Mouse (Mus musculus) NIH3T3 (cell line): ENCODE data around the gene Ptch1.
A peak's percentile ranks its signal among the peaks of the same experiment; 100 is the strongest.

Experiments
- DNase-seq: peaks from one replicate; pipeline ENCODE4 v3.0.0-alpha.2; 2012; ENCODE audit warnings: low read depth

The Ptch1 gene

DNA sequence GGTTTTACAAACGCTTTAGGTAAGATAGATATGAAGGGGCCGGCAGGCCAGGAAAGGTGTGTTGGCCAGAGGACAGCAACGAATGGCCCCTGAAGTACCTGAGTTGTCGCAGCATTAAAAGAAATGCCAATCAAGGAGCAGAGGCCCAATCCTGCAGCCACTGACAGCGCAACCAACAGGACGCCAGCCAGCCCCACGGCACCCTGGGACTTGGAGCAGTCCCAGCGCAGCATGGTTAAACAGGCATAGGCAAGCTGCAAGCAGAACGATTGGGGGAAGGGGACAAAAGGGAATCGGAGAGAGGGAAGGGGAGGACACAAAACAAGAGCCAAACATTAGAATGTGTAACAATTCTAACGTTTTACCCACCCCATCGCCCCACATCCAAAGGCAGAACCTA lies 32.8 kb downstream of the Ptch1 start:
- no peak for DNase-seq

GRCm38 (mm10) chr13:63534981-63535380 lies 38.4 kb downstream of the Ptch1 start:
- no peak for DNase-seq

DNA sequence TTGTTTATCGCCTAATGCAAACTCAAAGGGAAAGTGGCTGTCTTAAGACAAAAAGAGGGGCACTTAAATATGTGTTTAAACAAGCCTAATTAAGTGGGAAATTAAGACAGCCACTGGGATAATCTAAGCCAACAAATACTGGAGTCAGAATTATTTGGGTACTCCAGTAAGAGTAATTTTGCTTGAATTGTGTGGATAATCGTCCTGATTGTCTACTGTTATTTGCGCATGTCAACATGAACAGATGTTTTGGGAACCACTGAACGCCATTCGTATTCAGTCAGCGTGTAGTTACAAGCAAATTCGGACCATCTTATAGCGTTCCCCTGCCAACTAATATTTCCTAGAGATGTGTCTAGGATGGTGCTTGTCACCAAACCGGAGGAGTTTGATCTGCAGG lies 42.5 kb downstream of the Ptch1 start:
- DNase-seq = no peak

- DNase-seq = no peak
Measured at GRCm38 (mm10) chr13:63530371-63530764, 43.0 kb downstream of the Ptch1 start.

GRCm38 (mm10) chr13:63529602-63530370 lies 43.6 kb downstream of the Ptch1 start:
- DNase-seq = no peak

GRCm38 (mm10) chr13:63528852-63529251 lies 44.5 kb downstream of the Ptch1 start:
- no peak for DNase-seq

- DNase-seq = no peak
Measured at GRCm38 (mm10) chr13:63528164-63528675, 45.2 kb downstream of the Ptch1 start.

- no peak for DNase-seq
Measured at GRCm38 (mm10) chr13:63525571-63526197, 47.7 kb downstream of the Ptch1 start.

DNA sequence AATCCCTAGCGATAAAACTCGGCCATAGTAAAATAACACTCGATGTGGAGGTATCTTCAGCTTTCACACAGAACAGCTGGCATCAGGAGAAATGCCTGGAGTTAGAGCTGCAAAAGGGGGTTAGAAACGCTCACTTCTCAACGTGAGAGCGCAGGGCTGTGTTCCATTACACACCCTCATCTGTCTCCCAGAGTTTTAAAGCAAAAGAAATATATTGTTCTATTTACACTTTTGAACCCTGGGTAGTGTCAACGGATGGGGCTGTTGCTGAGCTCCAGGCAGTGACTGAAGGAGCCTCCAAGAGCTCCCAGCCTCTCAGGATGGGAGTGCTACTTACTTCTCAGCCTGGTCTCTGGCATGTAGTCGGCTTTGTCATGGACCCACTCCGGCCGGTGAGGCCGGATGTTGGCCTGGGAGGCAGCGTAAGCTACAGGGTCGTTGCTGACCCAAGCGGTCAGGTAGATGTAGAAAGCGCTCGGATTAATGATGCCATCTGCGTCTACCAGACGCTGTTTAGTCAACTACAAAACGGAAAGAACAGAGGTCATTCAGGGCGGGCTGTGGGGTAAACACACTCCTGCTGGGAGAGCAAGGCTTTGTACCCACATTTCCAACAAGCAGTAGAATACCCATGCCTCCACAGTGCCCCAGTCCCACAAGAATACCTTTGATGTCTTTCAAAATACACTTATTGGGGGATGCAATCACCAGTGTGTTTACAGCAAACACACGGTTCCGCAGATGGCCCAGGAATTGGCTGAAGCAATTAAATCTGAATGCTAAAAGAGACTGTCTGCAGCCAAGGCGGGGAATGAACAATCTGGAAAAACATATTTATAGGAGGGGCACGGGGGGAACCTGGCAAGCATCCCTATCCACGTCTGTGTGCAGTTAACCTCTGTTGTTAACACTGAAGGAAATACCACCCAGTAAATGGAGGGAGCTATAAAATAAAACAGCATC lies 48.5 kb downstream of the Ptch1 start:
- DNase-seq = no peak

DNA sequence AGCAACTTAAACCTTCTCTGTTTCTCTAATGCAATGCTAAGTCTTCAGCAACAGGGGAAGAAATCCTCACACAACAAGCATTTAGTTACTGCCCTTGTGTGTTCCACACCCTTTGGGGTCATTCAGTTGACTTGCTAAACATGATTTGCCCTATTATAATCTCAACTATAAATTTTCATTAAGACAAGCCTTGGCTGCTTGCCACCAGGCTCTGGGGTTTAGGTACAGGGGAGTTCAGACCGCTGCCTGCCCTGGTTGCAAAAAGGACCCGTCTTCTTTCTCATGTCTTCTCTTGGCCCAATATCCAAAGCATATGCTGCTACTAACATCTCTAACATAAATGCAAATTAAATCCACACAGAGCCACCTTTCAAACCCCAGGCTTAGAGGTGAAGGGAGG lies 49.3 kb downstream of the Ptch1 start:
- peak; percentile 6 for DNase-seq

GRCm38 (mm10) chr13:63522832-63523231 lies 50.6 kb downstream of the Ptch1 start:
- no peak for DNase-seq

- DNase-seq = no peak
Measured at GRCm38 (mm10) chr13:63520110-63520509, 53.3 kb downstream of the Ptch1 start.

- DNase-seq = peak; percentile 17
Measured at GRCm38 (mm10) chr13:63516535-63516934, 56.9 kb downstream of the Ptch1 start.

DNA sequence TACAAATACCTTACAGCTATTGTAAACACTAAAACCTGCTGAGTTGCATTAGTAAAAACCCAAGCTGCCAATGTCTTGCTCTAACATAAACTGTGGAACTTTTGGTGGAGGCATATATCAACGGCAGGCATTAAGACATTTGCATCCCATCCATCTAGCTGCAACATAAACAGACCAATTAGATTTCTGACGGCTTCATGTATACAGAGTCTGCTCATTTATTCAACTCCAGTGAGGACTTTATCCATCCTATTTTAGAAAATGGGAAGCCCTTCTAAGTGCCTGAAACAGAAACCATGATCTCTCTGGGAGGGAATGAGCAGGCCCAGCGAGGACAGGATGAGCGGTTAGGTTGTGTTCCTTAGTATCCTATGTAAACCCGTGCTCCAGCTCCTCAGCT lies 57.9 kb downstream of the Ptch1 start:
- DNase-seq = no peak

GRCm38 (mm10) chr13:63514931-63515360 lies 58.5 kb downstream of the Ptch1 start:
- no peak for DNase-seq

GRCm38 (mm10) chr13:63513374-63514098 lies 59.9 kb downstream of the Ptch1 start:
- peak; percentile 14 for DNase-seq

DNA sequence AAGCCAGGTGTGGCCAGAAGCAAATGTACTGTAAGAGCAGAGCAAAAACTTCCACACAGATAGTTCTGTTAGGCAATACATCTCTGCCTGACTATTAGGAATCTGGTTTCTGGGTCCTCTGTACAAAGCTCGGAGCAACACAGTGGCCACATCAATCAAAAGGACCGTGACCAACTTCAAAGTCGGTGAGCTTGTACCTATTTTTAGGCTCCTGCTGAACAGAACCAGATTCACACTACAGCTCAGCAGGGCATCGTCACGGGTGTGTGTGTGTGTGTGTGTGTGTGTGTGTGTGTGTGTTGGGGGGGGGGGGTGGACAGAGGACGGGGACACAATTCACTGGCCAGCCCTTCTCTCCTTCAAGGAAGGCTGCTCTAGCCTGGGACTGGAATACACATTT lies 61.0 kb downstream of the Ptch1 start:
- DNase-seq = no peak

DNA sequence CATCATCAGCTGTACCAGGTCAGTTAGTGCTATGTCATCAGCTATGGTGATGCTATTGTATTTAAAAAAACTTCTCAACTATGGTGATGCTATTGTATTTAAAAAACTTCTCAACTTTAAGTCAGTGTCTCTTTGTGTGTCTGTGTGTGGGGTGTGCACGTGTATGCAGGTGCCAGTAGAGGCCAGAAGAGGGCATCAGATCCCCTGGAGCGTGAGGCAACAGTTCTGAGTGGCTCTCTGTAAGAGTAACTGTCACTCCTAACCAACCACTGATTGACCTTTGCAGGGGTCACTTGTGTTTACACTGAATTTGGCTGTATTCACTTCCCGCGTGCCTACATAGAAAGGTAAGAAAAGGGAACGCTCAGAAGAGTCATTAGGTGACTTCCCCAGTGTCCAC lies 65.6 kb downstream of the Ptch1 start:
- DNase-seq = no peak

DNA sequence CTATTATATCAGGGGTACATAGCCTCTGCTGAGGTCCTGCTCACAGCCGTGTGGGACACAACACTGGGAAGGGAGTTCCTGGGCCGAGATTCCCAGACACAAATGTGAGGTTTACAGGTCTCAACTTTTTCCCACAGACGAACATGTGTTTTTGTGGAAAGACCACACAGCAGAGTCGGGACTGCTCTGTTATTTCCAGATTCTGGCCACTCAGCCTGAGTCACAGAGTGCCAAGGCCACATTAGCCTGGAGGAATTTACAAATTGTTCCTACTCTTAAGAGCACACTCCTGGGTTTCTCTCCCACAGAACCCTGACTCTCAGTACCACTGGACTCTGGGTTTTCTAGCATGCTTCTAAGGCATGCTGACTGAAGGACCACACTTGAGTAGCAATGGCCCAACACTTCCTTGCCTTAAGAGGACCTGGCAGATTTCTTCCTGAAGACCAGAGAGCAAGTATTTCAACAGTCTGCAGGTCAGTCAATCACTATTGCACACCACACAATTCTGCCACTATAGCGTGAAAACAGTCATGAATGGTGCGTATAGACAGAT lies 66.3 kb downstream of the Ptch1 start:
- no peak for DNase-seq

DNA sequence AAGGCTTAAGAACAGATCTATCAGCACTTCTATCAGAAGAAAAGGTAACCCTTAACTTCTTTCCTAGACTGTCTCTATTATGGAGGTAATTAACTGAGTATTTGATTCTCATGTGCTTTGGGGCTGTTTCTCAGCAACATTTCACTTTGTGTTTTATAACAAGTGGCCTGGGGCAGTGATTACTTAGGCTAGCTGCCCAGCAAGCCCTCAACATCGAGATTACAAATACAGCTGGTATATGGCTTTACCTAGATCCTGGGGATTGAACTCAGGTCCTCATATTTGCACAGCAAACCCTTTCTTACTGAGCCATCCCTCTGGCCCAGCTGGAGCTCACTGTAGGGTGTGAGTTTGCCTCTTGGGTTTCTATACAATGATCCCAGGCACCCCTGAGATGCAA lies 67.0 kb downstream of the Ptch1 start:
- DNase-seq = no peak

DNA sequence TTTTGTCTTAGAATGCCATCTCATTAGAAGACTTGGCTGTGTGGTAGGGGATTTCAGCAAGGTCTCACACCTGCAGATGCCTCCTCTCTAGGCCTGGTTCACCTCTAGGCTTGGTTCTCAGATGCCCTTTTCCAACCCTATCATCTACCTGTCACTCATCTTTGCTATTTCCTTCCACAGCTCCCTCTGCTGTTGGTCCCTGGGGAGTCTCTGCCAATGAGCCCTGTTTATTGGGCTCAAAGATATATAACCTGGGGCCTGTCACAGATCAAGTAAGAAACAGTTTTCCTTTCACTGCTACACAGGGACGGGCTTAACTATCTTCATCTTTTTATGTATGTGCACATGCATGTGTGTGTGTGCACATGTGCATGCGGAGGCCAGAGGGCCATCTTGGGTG lies 71.0 kb downstream of the Ptch1 start:
- no peak for DNase-seq
